Mouse (Mus musculus): Measurements from ENCODE around the gene Il17rb.

Gene Il17rb

GRCm38 (mm10) chr14:30008733-30009575 lies at the start of gene Il17rb, which contains the start of gene Chdh:
Il17rb (minus strand) TSS chr14:30008896.
Chdh (plus strand) TSS chr14:30009023.
- DNase-seq (ENCODE audit: low read depth, low spot score), result no peak

- DNase-seq (ENCODE audit: low read depth, low spot score), result no peak
Observed at GRCm38 (mm10) chr14:30056031-30056766, 47.5 kb upstream of the Il17rb start.

GRCm38 (mm10) chr14:30054922-30055321 lies 46.2 kb upstream of the Il17rb start:
- peak; percentile 48 for DNase-seq (ENCODE audit: low read depth, low spot score)

- DNase-seq (ENCODE audit: low read depth, low spot score), result no peak
Observed at GRCm38 (mm10) chr14:30050280-30050679, 41.6 kb upstream of the Il17rb start.

- DNase-seq (ENCODE audit: low read depth, low spot score), result peak; percentile 34
Observed at GRCm38 (mm10) chr14:30048049-30048448, 39.4 kb upstream of the Il17rb start.

- no peak for DNase-seq (ENCODE audit: low read depth, low spot score)
Observed at GRCm38 (mm10) chr14:30046976-30047375, 38.3 kb upstream of the Il17rb start.

GRCm38 (mm10) chr14:30045704-30046220 lies 37.1 kb upstream of the Il17rb start:
- DNase-seq (ENCODE audit: low read depth, low spot score), result no peak

- no peak for DNase-seq (ENCODE audit: low read depth, low spot score)
Observed at GRCm38 (mm10) chr14:30045239-30045638, 36.5 kb upstream of the Il17rb start.

GRCm38 (mm10) chr14:30043356-30043940 lies 34.8 kb upstream of the Il17rb start:
- DNase-seq (ENCODE audit: low read depth, low spot score), result no peak

- no peak for DNase-seq (ENCODE audit: low read depth, low spot score)
Observed at GRCm38 (mm10) chr14:30041836-30042235, 33.1 kb upstream of the Il17rb start.

GRCm38 (mm10) chr14:30039413-30039812 lies 30.7 kb upstream of the Il17rb start:
- DNase-seq (ENCODE audit: low read depth, low spot score), result no peak

- no peak for DNase-seq (ENCODE audit: low read depth, low spot score)
Observed at GRCm38 (mm10) chr14:30038431-30038830, 29.7 kb upstream of the Il17rb start.

GRCm38 (mm10) chr14:30033405-30033804 lies 24.7 kb upstream of the Il17rb start:
- DNase-seq (ENCODE audit: low read depth, low spot score), result no peak

GRCm38 (mm10) chr14:30027378-30027777 lies 18.7 kb upstream of the Il17rb start:
- peak; percentile 58 for DNase-seq (ENCODE audit: low read depth, low spot score)

GRCm38 (mm10) chr14:30024387-30024786 lies 15.7 kb upstream of the Il17rb start:
- no peak for DNase-seq (ENCODE audit: low read depth, low spot score)

- no peak for DNase-seq (ENCODE audit: low read depth, low spot score)
Observed at GRCm38 (mm10) chr14:30022471-30022870, 13.8 kb upstream of the Il17rb start.

- no peak for DNase-seq (ENCODE audit: low read depth, low spot score)
Observed at GRCm38 (mm10) chr14:30019792-30020575, 11.3 kb upstream of the Il17rb start.

- DNase-seq (ENCODE audit: low read depth, low spot score), result no peak
Observed at GRCm38 (mm10) chr14:30019375-30019774, 10.7 kb upstream of the Il17rb start.

- DNase-seq (ENCODE audit: low read depth, low spot score), result no peak
Observed at GRCm38 (mm10) chr14:30018846-30019245, 10.2 kb upstream of the Il17rb start.

- no peak for DNase-seq (ENCODE audit: low read depth, low spot score)
Observed at GRCm38 (mm10) chr14:30018463-30018801, 9.7 kb upstream of the Il17rb start.

- DNase-seq (ENCODE audit: low read depth, low spot score), result no peak
Observed at GRCm38 (mm10) chr14:30017794-30018462, 9.2 kb upstream of the Il17rb start.
